Mouse (Mus musculus): ENCODE data around the gene Slc2a8.

Slc2a8 gene

GRCm38 (mm10) chr2:32969326-32969725 is 12.6 kb downstream of the Slc2a8 start:
- no peak for DNase-seq

- DNase-seq = no peak
Measured at GRCm38 (mm10) chr2:32968024-32968614, 13.8 kb downstream of the Slc2a8 start.

- peak; percentile 92 for DNase-seq
Measured at GRCm38 (mm10) chr2:32966689-32967631, 14.9 kb downstream of the Slc2a8 start.

- DNase-seq = no peak
Measured at GRCm38 (mm10) chr2:32966184-32966688, 15.6 kb downstream of the Slc2a8 start.

GRCm38 (mm10) chr2:32965511-32966183 is 16.2 kb downstream of the Slc2a8 start:
- no peak for DNase-seq

GRCm38 (mm10) chr2:32964659-32965457 is 17.0 kb downstream of the Slc2a8 start:
- no peak for DNase-seq

- no peak for DNase-seq
Measured at GRCm38 (mm10) chr2:32963981-32964380, 17.9 kb downstream of the Slc2a8 start.

GRCm38 (mm10) chr2:32963544-32963943 is 18.3 kb downstream of the Slc2a8 start:
- DNase-seq = no peak

GRCm38 (mm10) chr2:32962875-32963220 is 19.0 kb downstream of the Slc2a8 start:
- no peak for DNase-seq

GRCm38 (mm10) chr2:32962062-32962874 is 19.6 kb downstream of the Slc2a8 start:
- no peak for DNase-seq

- DNase-seq = peak; percentile 95
Measured at GRCm38 (mm10) chr2:32961192-32961995, 20.5 kb downstream of the Slc2a8 start, which contains the start of the genes Rpl12 and Lrsam1. Gene Rpl12, plus strand, starts transcription at chr2:32961559. Gene Lrsam1, minus strand, starts transcription at chr2:32961614.

- no peak for DNase-seq
Measured at GRCm38 (mm10) chr2:32960273-32960672, 21.6 kb downstream of the Slc2a8 start.

GRCm38 (mm10) chr2:32957344-32957743 is 24.5 kb downstream of the Slc2a8 start:
- DNase-seq = no peak

- no peak for DNase-seq
Measured at GRCm38 (mm10) chr2:32954581-32954980, 27.3 kb downstream of the Slc2a8 start.

- DNase-seq = no peak
Measured at GRCm38 (mm10) chr2:32947454-32947853, 34.4 kb downstream of the Slc2a8 start.

- no peak for DNase-seq
Measured at GRCm38 (mm10) chr2:32940483-32940882, 41.4 kb downstream of the Slc2a8 start.

GRCm38 (mm10) chr2:32939418-32939817 is 42.5 kb downstream of the Slc2a8 start:
- DNase-seq = no peak

GRCm38 (mm10) chr2:32938741-32939140 is 43.1 kb downstream of the Slc2a8 start:
- no peak for DNase-seq

- DNase-seq = no peak
Measured at GRCm38 (mm10) chr2:32931730-32932129, 50.2 kb downstream of the Slc2a8 start.

GRCm38 (mm10) chr2:32928947-32929829 is 52.7 kb downstream of the Slc2a8 start:
- no peak for DNase-seq

Data from right cerebral cortex, postnatal 25 days (tissue).